Mouse (Mus musculus) limb, embryonic 10.5 days (tissue): ENCODE results near the gene Cux2. TPM values are rescaled to one million over a fixed set of nuclear protein-coding genes. Genes with fewer than 3 reads are reported as not detected.

Experiments
- DNase-seq: peaks from one replicate; pipeline ENCODE4 v3.0.0-alpha.2; 2017; ENCODE audit warnings: low spot score
- H3K27ac ChIP-seq: fragments of 300-500 bp; sonication (generic); 2 replicates; pipeline ENCODE4 v1.5.1; 2016; ENCODE audit warnings: mild to moderate bottlenecking
- H3K27me3 ChIP-seq: fragments of 300-500 bp; sonication (generic); 2 replicates; pipeline ENCODE4 v1.6.1; 2016; ENCODE audit warnings: low read depth, mild to moderate bottlenecking; ENCODE audit not compliant: poor library complexity, severe bottlenecking
- H3K36me3 ChIP-seq: fragments of 300-500 bp; sonication (generic); 2 replicates; pipeline ENCODE4 v1.6.1; 2016; ENCODE audit warnings: mild to moderate bottlenecking, moderate library complexity
- H3K4me1 ChIP-seq: fragments of 300-500 bp; sonication (generic); 2 replicates; pipeline ENCODE4 v1.6.1; 2016
- H3K4me3 ChIP-seq: fragments of 300-500 bp; sonication (generic); 2 replicates; pipeline ENCODE4 v1.5.1; 2016; ENCODE audit warnings: mild to moderate bottlenecking, moderate library complexity
- H3K9me3 ChIP-seq: fragments of 300-500 bp; sonication (generic); replicated peaks from 2 replicates; pipeline ENCODE4 v1.6.1; 2016; ENCODE audit warnings: mild to moderate bottlenecking
- WGBS: fragments of 180-500 bp; shearing (Covaris S2); methylation state at CpG from one replicate; pipeline ENCODE4 v1.1.7; 2016; 5-methylcytosine and 5-hydroxymethylcytosine counted together
- polyA plus RNA-seq: library from polyadenylated mRNA; unstranded; fragments of >200 nt; fragmentation: Nextera tagmentation; extraction: Ambion mirVana; gene quantifications from 2 replicates; pipeline ENCODE4 v1.2.1, GENCODE M21; 2016

Gene Cux2
- polyA plus RNA-seq, 1 experiment from 2014 or later, result 4.4 TPM

DNA sequence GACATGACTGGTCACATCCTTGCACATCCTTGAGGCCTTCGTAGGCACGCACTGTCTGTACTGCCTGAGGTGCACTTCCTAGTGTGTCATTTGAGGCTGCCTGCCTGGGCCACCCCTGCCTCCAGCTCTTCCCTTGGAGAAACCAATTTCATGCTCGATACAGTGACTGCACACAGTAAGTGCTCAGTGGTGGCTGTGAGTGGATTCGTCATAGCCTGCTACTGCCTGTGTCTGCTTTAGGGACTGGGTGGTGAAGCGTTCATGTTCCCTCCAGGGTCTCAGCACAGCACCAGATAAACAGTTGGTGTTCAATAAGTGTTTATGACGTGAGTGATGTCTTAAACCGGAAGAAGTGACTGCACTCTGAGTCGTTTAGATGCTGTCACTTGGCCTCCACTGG is 166.5 kb downstream of the Cux2 start:
- H3K27ac ChIP-seq, result no peak overlapping the region
- peaks cover 23% of the 10 kb centered on the region for H3K4me1 ChIP-seq
- no peak for DNase-seq
- H3K4me3 ChIP-seq, result no peak overlapping the region
- H3K27me3 ChIP-seq, result no peaks in the 10 kb centered on the region
- no peaks in the 10 kb centered on the region for H3K9me3 ChIP-seq
- H3K36me3 ChIP-seq, result peaks cover 3% of the 10 kb centered on the region; the same call in 1 of the 2 replicates
- WGBS, result 72% methylated on average over 8 of the region's 8 CpGs

GRCm38 (mm10) chr5:121879211-121879610 is 170.7 kb downstream of the Cux2 start:
- 54% methylated on average over 6 of the region's 6 CpGs for WGBS
- no peaks in the 10 kb centered on the region for H3K9me3 ChIP-seq
- no peak overlapping the region for H3K27ac ChIP-seq
- DNase-seq, result peak; percentile 64
- H3K36me3 ChIP-seq, result no peaks in the 10 kb centered on the region
- H3K4me3 ChIP-seq, result no peak overlapping the region
- peaks cover 5% of the 10 kb centered on the region; the same call in 1 of the 2 replicates for H3K27me3 ChIP-seq
- peaks cover 26% of the 10 kb centered on the region for H3K4me1 ChIP-seq

- H3K4me1 ChIP-seq, result peaks cover 26% of the 10 kb centered on the region
- no peaks in the 10 kb centered on the region for H3K9me3 ChIP-seq
- H3K36me3 ChIP-seq, result no peaks in the 10 kb centered on the region
- no peak overlapping the region for H3K4me3 ChIP-seq
- H3K27me3 ChIP-seq, result peaks cover 10% of the 10 kb centered on the region
- no peak overlapping the region for H3K27ac ChIP-seq
- WGBS, result 91% methylated on average over 17 of the region's 17 CpGs
- DNase-seq, result no peak
Measured at GRCm38 (mm10) chr5:121878703-121879102, 171.2 kb downstream of the Cux2 start.

DNA sequence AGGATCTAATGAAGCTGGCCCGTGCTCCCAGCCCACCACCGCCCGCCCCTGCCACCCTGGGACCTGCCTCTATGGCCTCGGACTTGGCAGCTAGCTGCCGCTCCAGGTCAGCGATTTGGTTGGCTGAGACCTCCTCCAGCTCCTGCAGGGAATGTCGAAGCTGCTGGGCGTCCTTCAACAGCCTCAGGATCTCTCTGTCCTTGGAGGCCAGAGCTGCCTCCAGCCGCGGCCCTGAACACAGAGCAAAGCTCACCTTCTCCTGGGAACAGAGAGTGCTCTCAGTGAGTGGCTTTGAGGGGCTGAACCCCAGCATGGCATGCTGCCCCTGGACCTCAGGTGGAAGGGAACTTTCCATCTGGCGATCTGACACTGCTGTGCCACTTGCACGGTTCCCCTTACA is 173.0 kb downstream of the Cux2 start:
- Histone ChIP-seq H3K9me3 (no peaks in the 10 kb centered on the region), H3K4me3 (no peak overlapping the region), H3K36me3 (no peaks in the 10 kb centered on the region), H3K27ac (no peak overlapping the region), H3K4me1 (peaks cover 26% of the 10 kb centered on the region), H3K27me3 (peaks cover 16% of the 10 kb centered on the region)
- WGBS, result 89% methylated on average over 12 of the region's 12 CpGs
- no peak for DNase-seq

- peaks cover 16% of the 10 kb centered on the region for H3K27me3 ChIP-seq
- peaks cover 29% of the 10 kb centered on the region for H3K4me1 ChIP-seq
- no peak overlapping the region for H3K27ac ChIP-seq
- no peaks in the 10 kb centered on the region for H3K36me3 ChIP-seq
- DNase-seq, result no peak
- no peaks in the 10 kb centered on the region for H3K9me3 ChIP-seq
- no peak overlapping the region for H3K4me3 ChIP-seq
- WGBS, result 91% methylated on average over 12 of the region's 12 CpGs
Measured at GRCm38 (mm10) chr5:121875041-121875440, 174.9 kb downstream of the Cux2 start.

- H3K27me3 ChIP-seq, result peaks cover 16% of the 10 kb centered on the region
- DNase-seq, result peak; percentile 95
- WGBS, result 11% methylated on average over 4 of the region's 4 CpGs
- no peak overlapping the region for H3K4me3 ChIP-seq
- H3K27ac ChIP-seq, result no peak overlapping the region
- peaks cover 25% of the 10 kb centered on the region for H3K4me1 ChIP-seq
- no peaks in the 10 kb centered on the region for H3K36me3 ChIP-seq
- no peaks in the 10 kb centered on the region for H3K9me3 ChIP-seq
Measured at GRCm38 (mm10) chr5:121872158-121872557, 177.7 kb downstream of the Cux2 start.

GRCm38 (mm10) chr5:121871515-121872030 is 178.3 kb downstream of the Cux2 start:
- H3K27me3 ChIP-seq, result peaks cover 16% of the 10 kb centered on the region
- peaks cover 25% of the 10 kb centered on the region for H3K4me1 ChIP-seq
- no peak overlapping the region for H3K4me3 ChIP-seq
- WGBS, result 90% methylated on average over 13 of the region's 13 CpGs
- no peaks in the 10 kb centered on the region for H3K9me3 ChIP-seq
- no peaks in the 10 kb centered on the region for H3K36me3 ChIP-seq
- no peak overlapping the region for H3K27ac ChIP-seq
- no peak for DNase-seq

DNA sequence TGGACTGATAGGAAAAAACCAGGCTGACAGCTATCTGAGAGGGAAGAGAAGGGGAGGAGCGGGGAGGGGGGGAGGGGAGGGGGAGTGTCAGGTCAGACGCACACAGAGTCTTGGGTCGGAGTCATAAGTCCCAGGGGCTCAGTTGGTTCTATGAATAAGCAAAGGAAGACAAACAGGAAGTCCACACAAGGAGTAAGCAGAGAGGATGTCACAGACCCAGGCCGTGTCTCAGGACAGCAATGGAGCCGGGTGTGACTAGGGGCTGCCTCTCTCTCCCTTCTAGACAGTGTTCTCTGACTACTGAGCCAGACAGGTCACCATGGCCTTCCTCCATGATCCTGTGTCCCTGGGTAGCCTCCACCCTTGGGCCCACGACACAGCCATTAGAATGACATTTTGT is 179.1 kb downstream of the Cux2 start:
- 81% methylated on average over 6 of the region's 6 CpGs for WGBS
- Histone ChIP-seq H3K4me3 (no peak overlapping the region), H3K9me3 (no peaks in the 10 kb centered on the region), H3K4me1 (peaks cover 25% of the 10 kb centered on the region), H3K27me3 (peaks cover 16% of the 10 kb centered on the region), H3K36me3 (no peaks in the 10 kb centered on the region), H3K27ac (no peak overlapping the region)
- DNase-seq, result no peak

- peaks cover 22% of the 10 kb centered on the region for H3K4me1 ChIP-seq
- 72% methylated on average over 5 of the region's 5 CpGs for WGBS
- H3K27ac ChIP-seq, result no peak overlapping the region
- DNase-seq, result no peak
- H3K9me3 ChIP-seq, result no peaks in the 10 kb centered on the region
- no peak overlapping the region for H3K4me3 ChIP-seq
- no peaks in the 10 kb centered on the region for H3K36me3 ChIP-seq
- no peaks in the 10 kb centered on the region for H3K27me3 ChIP-seq
Measured at GRCm38 (mm10) chr5:121867963-121868362, 181.9 kb downstream of the Cux2 start.

- H3K9me3 ChIP-seq, result peaks cover 3% of the 10 kb centered on the region; the same call in 1 of the 2 replicates
- 9% methylated on average over 7 of the region's 11 CpGs for WGBS
- H3K27me3 ChIP-seq, result no peaks in the 10 kb centered on the region
- DNase-seq, result peak; percentile 58
- peak overlapping the region; percentile 68; the same call in 1 of the 2 replicates for H3K27ac ChIP-seq
- peaks cover 18% of the 10 kb centered on the region for H3K4me1 ChIP-seq
- peak overlapping the region; percentile 42 for H3K4me3 ChIP-seq
- H3K36me3 ChIP-seq, result peaks cover 16% of the 10 kb centered on the region
Measured at GRCm38 (mm10) chr5:121864330-121864729, 185.6 kb downstream of the Cux2 start.

GRCm38 (mm10) chr5:121861964-121862363 is 187.9 kb downstream of the Cux2 start:
- no peak for DNase-seq
- WGBS, result 56% methylated on average over 5 of the region's 5 CpGs

GRCm38 (mm10) chr5:121858427-121858826 is 191.5 kb downstream of the Cux2 start:
- Histone ChIP-seq H3K36me3 (peaks cover 62% of the 10 kb centered on the region), H3K27ac (no peak overlapping the region), H3K9me3 (peaks cover 3% of the 10 kb centered on the region; the same call in 1 of the 2 replicates), H3K27me3 (no peaks in the 10 kb centered on the region), H3K4me3 (no peak overlapping the region), H3K4me1 (no peaks in the 10 kb centered on the region)
- WGBS, result 89% methylated on average over 12 of the region's 12 CpGs
- no peak for DNase-seq

More at GRCm38 (mm10) chr5:121861964-121862363, 187.9 kb downstream of the Cux2 start:
- Histone ChIP-seq H3K27ac (no peak overlapping the region), H3K4me1 (peaks cover 8% of the 10 kb centered on the region), H3K36me3 (peaks cover 29% of the 10 kb centered on the region), H3K27me3 (no peaks in the 10 kb centered on the region), H3K4me3 (no peak overlapping the region), H3K9me3 (peaks cover 3% of the 10 kb centered on the region; the same call in 1 of the 2 replicates)

- Histone ChIP-seq H3K27ac (no peak overlapping the region), H3K4me3 (no peak overlapping the region)
- 86% methylated on average over 11 of the region's 11 CpGs for WGBS
Measured at GRCm38 (mm10) chr5:121856740-121857139, 193.2 kb downstream of the Cux2 start.

GRCm38 (mm10) chr5:121854768-121855167 is 195.1 kb downstream of the Cux2 start:
- Histone ChIP-seq H3K27ac (no peak overlapping the region), H3K27me3 (no peaks in the 10 kb centered on the region), H3K4me1 (peaks cover 20% of the 10 kb centered on the region), H3K9me3 (no peaks in the 10 kb centered on the region), H3K4me3 (no peak overlapping the region), H3K36me3 (peaks cover 81% of the 10 kb centered on the region)
- 91% methylated on average over 10 of the region's 10 CpGs for WGBS
- DNase-seq, result no peak

More at GRCm38 (mm10) chr5:121856740-121857139, 193.2 kb downstream of the Cux2 start:
- Histone ChIP-seq H3K27me3 (no peaks in the 10 kb centered on the region), H3K9me3 (peaks cover 3% of the 10 kb centered on the region; the same call in 1 of the 2 replicates), H3K36me3 (peaks cover 79% of the 10 kb centered on the region), H3K4me1 (0 out of 2 replicates have a peak, but pooled peaks cover under 1% of the 10 kb centered on the region)
- no peak for DNase-seq
